Mouse (Mus musculus) G1E (cell line): ENCODE measurements at regions not wholly inside any gene's neighbourhood (a gene's known extent, or its start where the extent isn't known, plus 50 kb on each side); places are given as distances from the start of the nearest gene placed in this dataset.

Source experiments
- ATAC-seq: 2 replicates; pipeline ENCODE4 v1.8.0; 2016; ENCODE audit warnings: mild to moderate bottlenecking; ENCODE audit not compliant: insufficient number of reproducible peaks, poor library complexity, low FRiP score, severe bottlenecking; ENCODE audit errors: extremely low read depth
- DNase-seq: peaks from one replicate; pipeline ENCODE4 v3.0.0; 2012; ENCODE audit warnings: low spot score
- H3K27me3 ChIP-seq: 2 replicates; pipeline ENCODE4 v1.6.1; 2012; ENCODE audit warnings: mild to moderate bottlenecking, low read length, inconsistent platforms; ENCODE audit not compliant: insufficient read depth
- H3K36me3 ChIP-seq: replicated peaks from 2 replicates; pipeline ENCODE3; 2012; ENCODE audit warnings: mild to moderate bottlenecking, inconsistent platforms
- H3K4me1 ChIP-seq: 2 replicates; pipeline ENCODE4 v1.6.1; 2012; ENCODE audit warnings: low read depth, low read length, inconsistent platforms, mixed read lengths; ENCODE audit not compliant: insufficient read depth
- H3K4me3 ChIP-seq: 2 replicates; pipeline ENCODE4 v1.5.1; 2012; ENCODE audit warnings: low read depth, mild to moderate bottlenecking, inconsistent platforms, low read length, moderate library complexity, mixed read lengths
- H3K9me3 ChIP-seq: replicated peaks from 2 replicates; pipeline ENCODE4 v1.6.1; 2012; ENCODE audit warnings: inconsistent platforms
- CTCF ChIP-seq: IDR thresholded peaks from 2 replicates; pipeline ENCODE4 v1.5.1; 2012; ENCODE audit warnings: low read depth, low read length, inconsistent platforms, mixed read lengths
- GATA1 ChIP-seq: IDR thresholded peaks from 2 replicates; pipeline ENCODE4 v1.6.1; 2012; ENCODE audit warnings: borderline replicate concordance, low read length, inconsistent platforms, mixed read lengths
- GATA2 ChIP-seq: IDR thresholded peaks from 2 replicates; pipeline ENCODE4 v1.6.1; 2012; ENCODE audit warnings: low read depth, low read length, inconsistent platforms, borderline replicate concordance
- POLR2AphosphoS5 ChIP-seq: IDR thresholded peaks from 2 replicates; pipeline ENCODE4 v1.6.1; 2012; ENCODE audit warnings: low read depth, low read length, inconsistent platforms; ENCODE audit not compliant: insufficient replicate concordance
- TAL1 ChIP-seq: conservative IDR thresholded peaks from 2 replicates; pipeline ENCODE4 v1.6.1; 2012; ENCODE audit warnings: low read depth, low read length, inconsistent platforms, mixed read lengths

DNA sequence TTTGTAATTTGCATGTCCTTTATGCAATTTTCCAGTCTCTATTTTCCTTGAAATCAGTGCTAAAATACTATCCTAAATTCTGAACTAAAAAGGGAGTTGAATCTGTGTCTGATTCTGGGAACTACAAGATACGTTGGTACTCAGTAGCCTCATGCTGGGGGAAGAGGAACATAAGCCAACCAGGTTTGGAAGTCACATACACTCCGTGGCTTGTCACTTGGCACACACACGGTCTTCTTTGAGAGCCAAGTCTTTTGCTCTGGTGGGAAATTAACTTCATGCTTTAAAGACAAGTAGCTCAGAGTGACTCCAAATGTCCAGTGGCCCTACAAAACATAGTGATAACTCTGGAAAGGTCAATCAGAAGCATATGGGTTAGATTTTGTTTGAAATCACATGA is 70.9 kb upstream of the Adra1b start:
- DNase-seq = no peak
- Histone ChIP-seq H3K36me3 (no peaks in the 10 kb centered on the region), H3K9me3 (no peaks in the 10 kb centered on the region), H3K4me1 (no peaks in the 10 kb centered on the region), H3K27me3 (no peaks in the 10 kb centered on the region), H3K4me3 (no peak overlapping the region)
- no peak for ATAC-seq
- TF ChIP-seq GATA1 (no peak), CTCF (no peak), GATA2 (no peak), TAL1 (no peak), POLR2AphosphoS5 (no peak)

DNA sequence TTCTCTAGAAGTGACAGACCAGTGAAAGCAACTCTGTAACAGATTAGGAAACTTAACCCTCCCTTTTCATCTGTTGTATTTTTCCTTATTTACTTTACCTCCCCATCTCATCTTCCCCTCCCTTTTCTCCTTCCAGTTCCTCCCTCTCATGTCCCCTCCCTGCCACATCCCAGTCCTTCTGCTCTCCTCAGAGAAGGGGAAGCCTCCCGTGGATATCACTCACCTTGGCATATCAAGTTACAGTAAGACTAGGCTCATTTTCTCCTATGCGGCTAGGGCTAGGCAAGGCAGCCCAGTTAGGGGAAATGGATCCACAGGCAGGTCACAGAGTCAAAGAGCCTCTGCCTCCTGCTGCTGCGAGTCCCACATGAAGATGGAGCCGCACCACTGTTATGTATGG is 75.0 kb upstream of the Adra1b start:
- no peak for DNase-seq
- Histone ChIP-seq H3K4me1 (no peaks in the 10 kb centered on the region), H3K27me3 (no peaks in the 10 kb centered on the region; the same call in 1 of the 2 replicates), H3K9me3 (no peaks in the 10 kb centered on the region), H3K4me3 (no peak overlapping the region), H3K36me3 (no peaks in the 10 kb centered on the region)
- no peak for TF ChIP-seq POLR2AphosphoS5
- TF ChIP-seq GATA2 = no peak
- no peak for TF ChIP-seq GATA1
- TF ChIP-seq TAL1 = no peak
- no peak for TF ChIP-seq CTCF
- no peak for ATAC-seq

GRCm38 (mm10) chr11:43979406-43979805 is 78.4 kb upstream of the Adra1b start:
- TF ChIP-seq POLR2AphosphoS5 = no peak
- no peak for TF ChIP-seq CTCF
- no peak for TF ChIP-seq GATA2
- no peak for TF ChIP-seq TAL1
- no peak for TF ChIP-seq GATA1
- Histone ChIP-seq H3K27me3 (no peaks in the 10 kb centered on the region; the same call in 1 of the 2 replicates), H3K36me3 (no peaks in the 10 kb centered on the region), H3K4me1 (no peaks in the 10 kb centered on the region), H3K9me3 (no peaks in the 10 kb centered on the region), H3K4me3 (no peak overlapping the region)
- no peak for DNase-seq
- no peak for ATAC-seq

DNA sequence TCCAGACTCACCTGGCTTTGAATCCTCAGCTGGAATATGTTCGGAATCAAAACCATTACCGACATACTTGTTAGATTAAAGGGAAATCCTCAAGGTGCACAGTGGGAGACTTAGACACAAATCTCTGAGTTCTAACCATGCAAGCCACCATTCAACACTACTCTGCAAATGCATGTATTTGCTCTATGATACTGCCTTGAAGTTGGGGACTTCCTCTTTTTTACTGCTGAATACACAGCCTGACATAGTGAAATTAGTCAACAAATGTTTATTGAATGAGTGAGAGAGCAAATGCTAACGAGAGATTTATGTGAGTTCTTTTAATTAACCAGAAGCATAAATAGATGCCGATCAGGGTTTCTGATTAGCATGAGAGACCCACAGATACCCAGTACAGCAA is 79.4 kb upstream of the Adra1b start:
- H3K9me3 ChIP-seq = no peaks in the 10 kb centered on the region
- H3K4me1 ChIP-seq = no peaks in the 10 kb centered on the region
- TF ChIP-seq GATA1 (no peak), TAL1 (no peak), POLR2AphosphoS5 (no peak), CTCF (no peak), GATA2 (no peak)
- H3K36me3 ChIP-seq = no peaks in the 10 kb centered on the region
- DNase-seq (no peak), ATAC-seq (no peak)
- no peak overlapping the region for H3K4me3 ChIP-seq
- H3K27me3 ChIP-seq = no peaks in the 10 kb centered on the region; the same call in 1 of the 2 replicates

DNA sequence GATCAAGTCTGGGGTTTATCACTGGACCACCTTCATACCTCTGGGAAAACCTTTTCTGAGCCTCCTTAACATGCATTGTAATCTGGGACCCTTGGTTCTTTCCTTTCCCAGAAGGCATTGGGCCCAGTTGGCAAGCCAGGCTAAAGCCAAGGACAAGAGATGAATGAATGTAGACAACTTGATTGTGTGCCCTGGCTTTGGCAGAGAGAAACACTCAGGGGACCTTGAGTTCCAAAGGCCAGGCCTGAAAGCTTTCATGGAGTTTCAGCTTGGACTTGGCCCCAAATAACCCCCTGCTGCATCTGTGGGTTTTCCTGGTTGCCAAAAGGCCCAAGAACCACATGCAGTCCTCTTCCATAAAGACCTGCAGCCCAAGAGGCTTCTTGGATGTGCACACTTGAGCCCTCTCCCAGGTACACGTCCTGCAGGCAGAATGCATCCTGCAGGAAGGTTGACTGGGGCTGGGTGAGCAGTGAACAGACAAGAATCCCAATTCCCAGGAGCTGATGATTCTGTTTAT is 89.0 kb upstream of the Adra1b start:
- TF ChIP-seq GATA2 (no peak), POLR2AphosphoS5 (no peak)
- Histone ChIP-seq H3K36me3 (no peaks in the 10 kb centered on the region), H3K4me1 (no peaks in the 10 kb centered on the region), H3K9me3 (no peaks in the 10 kb centered on the region), H3K4me3 (no peak overlapping the region), H3K27me3 (no peaks in the 10 kb centered on the region)
- ATAC-seq (no peak), DNase-seq (no peak)

GRCm38 (mm10) chr11:43992011-43992471 is 91.0 kb upstream of the Adra1b start:
- Histone ChIP-seq H3K36me3 (no peaks in the 10 kb centered on the region), H3K9me3 (no peaks in the 10 kb centered on the region), H3K4me3 (no peak overlapping the region), H3K27me3 (no peaks in the 10 kb centered on the region), H3K4me1 (no peaks in the 10 kb centered on the region)
- no peak for ATAC-seq
- TF ChIP-seq GATA2 (no peak), POLR2AphosphoS5 (no peak), GATA1 (no peak), TAL1 (no peak), CTCF (no peak)
- DNase-seq = no peak

GRCm38 (mm10) chr11:43998046-43998725 is 97.2 kb upstream of the Adra1b start:
- TF ChIP-seq POLR2AphosphoS5 (no peak), TAL1 (no peak), CTCF (no peak), GATA1 (no peak), GATA2 (no peak)
- H3K9me3 ChIP-seq = no peaks in the 10 kb centered on the region
- DNase-seq (no peak), ATAC-seq (no peak)
- H3K4me3 ChIP-seq = no peak overlapping the region
- no peaks in the 10 kb centered on the region for H3K27me3 ChIP-seq
- H3K36me3 ChIP-seq = no peaks in the 10 kb centered on the region
- H3K4me1 ChIP-seq = no peaks in the 10 kb centered on the region
